Mouse (Mus musculus) gastrocnemius, postnatal 14 days (tissue): ENCODE measurements around the gene Dhdds. TPM values are rescaled to one million over a fixed set of nuclear protein-coding genes. Genes with fewer than 3 reads are reported as not detected.

Experiments used
- total RNA-seq, 2 experiments: library from RNA; stranded (reverse); gene quantifications; 2 replicates each; pipeline ENCODE4 v1.2.3; 2021

Gene Dhdds
- total RNA-seq, 2 experiments from 2014 or later, result 11.3 to 13.0 TPM

Other genes starting within 250 kb of the Dhdds start
- gene Arid1a, start 244.1 kb downstream of the Dhdds start, total RNA-seq, result 10 to 100 TPM; 22.3 to 27.3 TPM
- gene Rps6ka1, start 113.1 kb downstream of the Dhdds start, total RNA-seq, result 1 to 10 TPM; 5.0 to 5.4 TPM
- 100 to 1,000 TPM; 110 to 135 TPM for gene Hmgn2, start 32.3 kb downstream of the Dhdds start, total RNA-seq
- gene Lin28a, start 17.9 kb upstream of the Dhdds start, total RNA-seq, result 1 to 10 TPM; 1.9 to 3.0 TPM
- not detected for gene Zfp683, start 52.9 kb upstream of the Dhdds start, total RNA-seq
- not detected for gene Crybg2, start 59.9 kb upstream of the Dhdds start, total RNA-seq
- 1 to 10 TPM in 1 of 2 experiments, under 1 TPM in 1; 0.51 to 1.7 TPM for gene Cd52, start 94.2 kb upstream of the Dhdds start, total RNA-seq
- 1 to 10 TPM in 1 of 2 experiments, under 1 TPM in 1; 0.70 to 1.2 TPM for gene Ubxn11, start 101.7 kb upstream of the Dhdds start, total RNA-seq
- 10 to 100 TPM; 30.4 to 37.5 TPM for gene Sh3bgrl3, start 127.9 kb upstream of the Dhdds start, total RNA-seq
- 10 to 100 TPM; 31.9 to 49.8 TPM for gene Cep85, start 186.2 kb upstream of the Dhdds start, total RNA-seq
- not detected for gene Gm7534, start 202.1 kb upstream of the Dhdds start, total RNA-seq
- gene Catsper4, start 226.5 kb upstream of the Dhdds start, total RNA-seq, result under 1 TPM; 0.16 to 0.23 TPM
- 1 to 10 TPM; 7.5 to 8.9 TPM for gene Cnksr1, start 237.5 kb upstream of the Dhdds start, total RNA-seq
- gene E130218I03Rik, start 242.7 kb upstream of the Dhdds start, total RNA-seq, result not detected
- 1 to 10 TPM; 4.1 to 4.7 TPM for gene Zfp593, start 244.7 kb upstream of the Dhdds start, total RNA-seq
- gene Gm30191, start 246.0 kb upstream of the Dhdds start, total RNA-seq, result not detected